Mouse (Mus musculus) B cell, adult 2 months (primary cell): ENCODE results near the gene Rai14.

Source experiments
- DNase-seq, 2 experiments: peaks; one replicate each; pipeline ENCODE4 v3.0.0; 2022

Gene Rai14

DNA sequence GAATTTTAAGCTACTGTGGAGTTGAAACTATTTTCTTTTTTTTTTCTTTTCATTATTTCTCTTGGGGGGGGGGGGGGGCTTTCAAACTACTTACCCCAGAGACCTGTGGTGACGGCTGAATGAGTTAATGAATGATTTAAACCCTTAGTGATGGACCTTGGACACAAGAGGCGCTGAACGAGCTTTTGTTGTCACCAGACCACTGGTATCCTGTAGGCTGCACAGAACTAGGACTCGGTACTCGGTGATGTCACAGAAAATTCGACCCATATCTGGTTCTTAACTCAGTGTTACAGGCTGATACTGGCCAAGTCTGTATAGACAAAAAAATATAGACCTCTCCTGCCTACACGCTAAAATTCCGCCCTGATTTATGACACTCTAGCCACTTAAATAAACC, 69.3 kb downstream of the Rai14 start:
- no peak for DNase-seq

- DNase-seq: no peak
Measured at GRCm38 (mm10) chr15:10643819-10644218, 70.6 kb downstream of the Rai14 start.

DNA sequence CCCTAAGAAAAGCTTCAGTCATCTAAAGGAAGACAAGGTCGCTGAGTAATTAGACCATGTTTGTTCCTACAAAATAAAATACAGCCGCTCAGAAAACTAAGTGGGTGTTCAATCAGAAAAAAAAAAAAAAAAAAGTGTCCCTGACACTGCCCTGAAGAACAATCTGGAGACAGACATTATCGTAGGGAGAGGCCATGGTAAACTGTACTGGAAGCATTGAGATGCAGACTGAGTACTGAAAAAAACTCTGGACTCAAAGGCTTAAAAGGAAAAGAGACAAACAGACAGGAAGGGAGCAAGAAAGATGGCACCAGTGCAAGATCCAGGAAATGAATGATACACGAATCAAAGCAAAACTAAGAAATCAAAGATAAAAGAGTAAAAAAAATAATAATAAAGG, 71.2 kb downstream of the Rai14 start:
- DNase-seq: no peak

DNA sequence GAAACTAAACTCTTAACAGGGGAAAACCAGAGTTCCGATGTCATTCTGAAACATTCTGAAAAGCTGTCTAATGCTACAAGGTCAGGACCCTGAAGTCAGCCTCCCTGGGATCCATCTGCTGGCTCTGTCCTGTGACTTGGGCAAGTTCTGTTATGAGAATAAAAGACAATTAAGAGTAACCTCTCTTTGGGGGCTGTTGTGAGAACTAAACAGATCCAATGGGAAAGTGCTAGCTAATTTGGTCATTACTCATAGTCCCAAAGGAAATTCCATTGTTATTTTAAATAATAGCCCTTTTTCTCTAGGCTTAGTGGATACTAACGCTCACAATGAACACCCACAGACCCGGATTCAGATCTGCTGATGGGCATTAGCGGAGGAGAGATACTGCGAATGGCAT, 72.0 kb downstream of the Rai14 start:
- no peak for DNase-seq

DNA sequence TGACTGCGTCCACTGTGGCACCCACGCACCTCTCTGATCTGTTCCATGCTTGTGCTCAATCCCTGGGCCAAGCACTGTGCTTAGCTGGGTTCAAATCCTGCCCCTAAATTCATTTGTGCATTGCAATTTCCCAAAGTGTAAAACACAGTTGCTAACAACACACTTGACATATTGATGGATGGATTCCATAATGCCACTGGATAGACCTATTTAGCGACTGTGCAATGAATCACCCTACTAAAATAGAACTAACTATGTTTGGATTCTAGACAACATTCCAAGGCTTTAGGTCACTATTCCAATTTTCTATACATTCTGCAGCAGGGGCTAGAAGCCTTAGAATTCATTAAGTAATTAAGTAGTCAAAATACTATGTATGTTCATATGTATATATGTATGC, 73.7 kb downstream of the Rai14 start:
- no peak for DNase-seq

DNA sequence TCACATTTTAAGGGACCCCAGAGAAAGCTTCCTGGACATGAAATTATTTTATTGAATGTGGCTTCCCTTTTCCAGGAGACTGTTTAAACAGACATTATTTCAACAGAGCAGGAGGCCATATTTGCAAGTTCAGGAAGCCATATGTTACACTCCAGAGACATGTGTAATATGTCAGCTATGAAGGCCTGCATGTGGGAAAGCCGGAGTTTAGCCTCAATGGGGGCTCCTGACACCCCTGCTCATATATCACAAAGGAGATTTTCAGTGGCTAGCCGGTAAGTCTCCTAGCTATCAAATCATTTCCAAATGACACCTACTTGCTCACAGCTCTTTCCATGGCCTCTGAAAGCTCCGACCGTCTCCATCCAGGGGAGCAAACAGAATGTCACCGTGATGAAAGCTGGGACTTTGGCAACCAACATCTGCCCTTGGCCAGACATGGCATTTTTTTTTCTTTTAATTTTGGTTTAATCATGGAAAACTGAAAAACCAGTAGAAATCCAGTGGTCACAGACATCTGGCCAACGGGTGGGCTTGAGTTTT, 77.1 kb downstream of the Rai14 start:
- DNase-seq: no peak

DNA sequence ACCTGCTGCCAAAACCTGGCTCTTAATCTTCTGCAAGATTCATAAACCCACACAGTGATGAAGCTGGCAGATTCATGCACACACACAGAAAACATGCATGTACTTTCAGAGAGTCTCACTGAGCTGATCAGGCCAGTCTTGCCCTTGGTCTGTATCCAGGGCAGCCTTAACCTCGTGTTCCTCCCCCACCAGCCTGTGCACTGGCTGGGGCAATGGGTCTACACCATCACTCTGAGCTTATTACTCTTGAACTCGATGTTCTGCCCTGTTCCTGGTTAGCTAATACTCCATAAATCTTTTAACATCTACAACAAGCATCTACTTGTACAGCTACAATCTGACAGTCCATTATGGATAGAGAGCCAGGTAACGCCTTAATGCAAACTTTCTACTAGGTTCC, 77.6 kb downstream of the Rai14 start:
- no peak for DNase-seq

DNA sequence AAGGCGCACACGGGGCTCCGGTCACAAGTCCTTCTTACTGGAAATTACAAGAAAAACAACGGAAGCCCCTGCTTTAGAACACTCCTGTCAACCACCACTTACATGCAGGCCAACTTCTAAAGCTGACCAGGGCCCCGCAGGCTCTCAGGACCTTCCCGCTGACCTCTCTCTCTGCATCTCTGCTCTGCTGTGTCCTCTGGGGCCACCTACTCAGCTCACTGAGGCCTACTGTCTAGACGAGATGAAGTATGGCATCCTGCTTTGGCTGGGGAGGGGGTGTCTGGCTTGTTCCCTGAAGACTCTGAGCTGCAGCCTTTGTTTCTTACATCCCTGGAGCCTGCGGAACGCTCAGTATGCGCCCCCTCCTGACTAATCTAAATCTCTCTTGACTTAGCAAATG, 79.3 kb downstream of the Rai14 start:
- no peak for DNase-seq

DNA sequence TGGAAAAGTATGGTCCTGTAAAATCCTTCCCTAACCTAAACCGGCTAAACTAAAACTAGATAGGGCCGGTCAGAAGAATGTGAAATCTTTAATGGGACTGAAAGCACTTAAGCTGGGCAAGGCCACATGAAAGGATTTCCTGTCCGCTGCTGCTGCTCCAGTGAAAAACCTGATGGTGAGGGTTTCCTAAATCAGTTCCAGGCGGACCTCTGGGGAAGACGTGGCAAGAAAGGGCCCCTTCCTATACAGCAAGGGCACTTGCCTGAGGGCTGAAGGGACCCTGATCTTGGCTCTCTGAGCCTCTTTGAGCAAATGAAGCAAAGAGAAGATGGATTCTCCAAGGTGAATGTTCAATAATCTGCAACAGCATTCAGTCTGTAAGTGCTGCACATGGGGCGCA, 80.2 kb downstream of the Rai14 start:
- no peak for DNase-seq

GRCm38 (mm10) chr15:10633381-10633780, 81.0 kb downstream of the Rai14 start:
- DNase-seq: no peak

DNA sequence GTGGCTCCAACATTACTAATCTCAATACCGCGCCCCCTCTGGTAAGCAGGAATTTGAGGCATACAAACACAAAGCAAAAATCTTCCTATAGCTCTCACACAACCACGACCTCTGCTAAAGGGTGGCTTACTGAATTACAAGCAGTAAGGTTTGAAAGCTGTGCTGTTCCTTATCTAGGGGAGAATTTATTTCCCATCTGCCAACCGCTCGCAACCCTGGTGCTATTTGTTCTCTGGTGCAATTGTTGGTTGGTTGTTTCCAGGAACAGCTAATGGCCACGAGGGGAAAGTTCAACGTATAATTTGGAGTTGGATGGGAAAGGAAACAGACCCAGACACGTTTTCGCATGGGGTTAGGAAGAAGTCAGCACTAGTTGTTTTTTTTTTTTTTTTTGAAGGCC, 81.8 kb downstream of the Rai14 start:
- DNase-seq: no peak

DNA sequence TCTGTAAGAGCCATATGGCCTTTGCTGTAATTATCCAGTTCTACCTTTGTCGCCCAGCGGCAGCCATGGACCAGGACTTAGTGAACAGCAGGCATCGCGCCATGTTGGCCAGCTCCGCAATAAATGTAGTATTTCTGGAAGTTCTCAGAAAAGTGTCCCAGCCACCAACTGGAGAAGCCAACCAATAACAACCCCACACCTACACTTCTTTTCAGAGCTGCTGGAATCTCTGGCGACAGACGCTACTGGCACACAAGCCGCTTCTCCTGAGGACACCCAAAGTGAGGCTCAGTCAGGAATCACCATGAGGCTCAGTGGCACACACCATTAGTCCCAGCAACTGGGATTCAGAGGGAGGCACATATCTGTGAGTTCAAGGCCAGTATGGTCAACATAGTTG, 82.4 kb downstream of the Rai14 start:
- no peak for DNase-seq

- DNase-seq: no peak
Measured at GRCm38 (mm10) chr15:10631541-10631940, 82.9 kb downstream of the Rai14 start.

- no peak for DNase-seq
Measured at GRCm38 (mm10) chr15:10628980-10629346, 85.5 kb downstream of the Rai14 start.

GRCm38 (mm10) chr15:10628131-10628979, 86.1 kb downstream of the Rai14 start:
- no peak for DNase-seq

- DNase-seq: no peak
Measured at GRCm38 (mm10) chr15:10623571-10624227, 90.7 kb downstream of the Rai14 start.

DNA sequence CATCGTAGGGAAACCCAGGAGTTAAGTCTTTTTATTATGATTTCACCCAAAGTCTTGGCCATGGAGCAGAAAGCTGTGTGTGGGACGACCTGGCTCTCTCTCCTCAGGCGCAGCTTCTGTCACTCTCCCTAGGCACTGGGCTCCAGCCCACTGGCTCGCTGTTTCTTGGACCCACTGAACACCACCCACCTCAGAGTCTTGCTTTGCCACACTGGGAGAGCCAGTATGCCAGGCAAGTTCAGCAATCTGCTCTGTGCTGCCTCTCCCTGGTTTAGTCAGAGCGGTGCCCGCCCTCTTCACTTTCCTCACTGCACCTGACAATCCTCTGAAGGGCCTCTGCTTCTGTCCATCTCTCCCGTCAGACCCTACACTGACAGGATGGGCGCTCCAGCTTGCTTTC, 93.2 kb downstream of the Rai14 start:
- DNase-seq: no peak

DNA sequence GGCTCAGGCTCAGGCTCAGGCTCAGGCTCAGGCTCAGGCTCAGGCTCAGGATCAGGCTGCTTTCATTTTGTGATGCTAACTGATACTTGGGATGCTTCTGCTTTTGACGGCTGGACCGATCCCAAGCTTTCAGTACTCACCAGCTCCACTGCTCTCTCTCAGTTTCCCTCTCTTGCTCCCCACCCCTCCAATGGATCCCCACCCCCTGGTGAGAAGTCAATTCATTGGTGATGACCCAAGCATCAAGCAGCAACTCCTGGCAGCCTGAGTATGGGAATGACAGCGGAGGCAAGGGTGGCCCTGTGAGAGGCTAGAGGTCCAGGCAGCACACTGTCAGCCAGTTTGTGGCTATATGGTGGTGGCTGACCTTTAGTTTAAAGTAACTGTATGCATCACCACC, 94.7 kb downstream of the Rai14 start:
- no peak for DNase-seq

DNA sequence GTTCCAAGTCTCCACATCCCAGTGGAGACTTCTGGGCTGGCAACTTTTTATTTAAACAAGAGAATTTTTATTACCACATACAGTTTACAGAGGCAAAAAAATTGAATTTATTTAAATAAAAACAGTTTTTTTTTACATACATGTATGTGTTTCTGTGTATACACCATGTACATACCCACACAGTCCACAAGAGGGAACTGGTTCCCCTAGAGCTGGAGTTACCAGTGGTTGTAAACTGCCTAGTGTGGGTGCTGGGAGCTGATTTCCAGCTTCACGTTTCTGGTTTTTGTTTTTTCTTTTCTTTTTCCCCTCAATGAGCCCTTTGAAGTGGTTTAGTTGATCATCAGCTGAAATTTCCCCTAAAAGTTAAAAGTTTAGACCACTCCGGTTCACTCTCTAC, 96.1 kb downstream of the Rai14 start:
- DNase-seq: no peak

DNA sequence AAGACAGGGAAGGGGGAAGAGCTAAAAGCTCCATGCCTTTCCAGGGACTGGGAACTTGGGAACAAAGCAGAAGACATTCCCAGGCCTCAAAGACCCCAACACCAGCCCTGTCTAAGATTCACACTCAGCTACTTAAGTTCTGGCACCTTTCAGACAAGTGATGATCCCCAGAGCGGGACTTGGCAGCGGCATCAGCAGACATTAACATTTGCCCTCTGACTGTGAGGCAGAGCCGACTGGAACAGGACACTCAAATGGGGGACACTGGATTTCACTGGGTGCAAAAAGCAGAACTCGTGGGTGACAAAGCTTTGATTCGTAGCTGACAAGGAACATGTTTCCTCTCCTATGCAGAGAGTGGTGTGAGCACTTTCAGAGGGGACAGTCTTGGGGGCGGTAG, 98.4 kb downstream of the Rai14 start:
- no peak for DNase-seq

GRCm38 (mm10) chr15:10611040-10611439, 103.4 kb downstream of the Rai14 start:
- DNase-seq: no peak

- DNase-seq: no peak
Measured at GRCm38 (mm10) chr15:10609107-10609506, 105.3 kb downstream of the Rai14 start.

GRCm38 (mm10) chr15:10608508-10609098, 105.8 kb downstream of the Rai14 start:
- no peak for DNase-seq

- peak; percentile 5 to 7 for DNase-seq
Measured at GRCm38 (mm10) chr15:10599413-10599812, 115.0 kb downstream of the Rai14 start.
